Mouse (Mus musculus) bone marrow macrophage, adult 2 months (primary cell): ENCODE data around the gene Usp47. TPM values are rescaled to one million over a fixed set of nuclear protein-coding genes. Genes with fewer than 3 reads are reported as not detected.
"Not testable (repeated sequence)": the region's sequence is repeated elsewhere in the genome, so short reads cannot be mapped to it uniquely, and the experiment has no call there.

Experiments used
- H3K27ac ChIP-seq: 2 replicates; pipeline ENCODE4 v1.5.1; 2012; ENCODE audit warnings: low read depth, low read length; ENCODE audit not compliant: insufficient read depth
- H3K4me1 ChIP-seq: 2 replicates; pipeline ENCODE4 v1.6.1; 2012; ENCODE audit warnings: low read length; ENCODE audit not compliant: control insufficient read depth, insufficient read depth
- H3K4me3 ChIP-seq: 2 replicates; pipeline ENCODE4 v1.5.1; 2012; ENCODE audit warnings: mild to moderate bottlenecking, low read length, moderate library complexity; ENCODE audit not compliant: insufficient read depth
- CTCF ChIP-seq: IDR thresholded peaks from 2 replicates; pipeline ENCODE4 v1.5.1; 2012; ENCODE audit warnings: low read depth, mild to moderate bottlenecking, low read length, moderate library complexity
- POLR2A ChIP-seq: IDR thresholded peaks from 2 replicates; pipeline ENCODE4 v1.6.1; 2012; ENCODE audit warnings: mild to moderate bottlenecking, low read depth, low read length, borderline replicate concordance
- polyA plus RNA-seq: library from polyadenylated mRNA; stranded (reverse); fragments of >200 nt; gene quantifications from 2 replicates; pipeline ENCODE4 v1.2.4, GENCODE M21; 2012; ENCODE audit not compliant: missing spikeins, insufficient read depth, insufficient read length

Usp47 gene
- polyA plus RNA-seq, 1 experiment = 39.2 TPM

DNA sequence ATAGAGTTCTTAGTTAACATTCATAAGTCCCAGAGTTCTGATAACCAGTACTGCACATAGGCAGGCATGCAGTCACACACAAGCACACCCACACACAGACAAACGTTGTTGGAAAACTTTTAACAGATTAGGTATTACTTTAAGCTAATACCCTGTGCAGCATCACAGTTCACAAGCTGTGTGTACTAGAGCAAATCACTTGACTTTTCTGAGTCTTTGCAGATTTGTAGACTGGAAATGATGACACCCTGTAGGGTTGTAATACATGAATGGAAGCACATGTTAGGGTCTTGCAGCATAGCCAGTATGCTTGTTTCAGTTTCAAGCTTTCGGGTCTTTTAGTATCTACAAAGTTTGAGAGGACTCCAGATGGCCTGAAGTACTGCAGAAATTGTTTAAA lies 60.9 kb downstream of the Usp47 start:
- Histone ChIP-seq H3K4me1 (0 out of 2 replicates have a peak, but pooled peaks cover 2% of the 10 kb centered on the region), H3K4me3 (no peak overlapping the region), H3K27ac (no peak overlapping the region)
- TF ChIP-seq POLR2A = no peak
- TF ChIP-seq CTCF = no peak

GRCm38 (mm10) chr7:112085062-112085461 lies 61.8 kb downstream of the Usp47 start:
- no peak overlapping the region for H3K27ac ChIP-seq
- TF ChIP-seq POLR2A = no peak
- peak; percentile 76 for TF ChIP-seq CTCF
- 0 out of 2 replicates have a peak, but pooled peaks cover 2% of the 10 kb centered on the region for H3K4me1 ChIP-seq
- no peak overlapping the region for H3K4me3 ChIP-seq

- H3K4me3 ChIP-seq = no peak overlapping the region
- TF ChIP-seq CTCF = no peak
- no peak for TF ChIP-seq POLR2A
These were observed 62.9 kb downstream of the Usp47 start for GRCm38 (mm10) chr7:112086186-112086585.

DNA sequence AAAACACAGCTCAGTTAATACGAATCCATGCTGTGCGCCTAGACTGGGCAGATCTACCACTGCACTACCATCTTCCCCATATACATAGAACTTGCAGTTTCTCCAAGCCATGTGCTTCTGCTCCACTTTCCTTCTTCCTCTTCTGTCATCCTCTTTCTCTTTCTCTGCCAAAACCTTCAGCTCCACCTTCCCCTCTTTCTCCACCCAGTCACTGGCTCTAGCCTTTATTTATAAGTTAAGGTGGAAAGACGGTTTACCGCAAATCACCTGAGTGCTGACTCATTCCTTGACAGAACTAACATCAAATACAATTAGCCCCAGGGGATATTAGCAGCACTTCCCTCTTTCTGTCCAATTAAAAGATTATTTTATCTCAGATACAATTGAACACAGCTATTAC lies 71.6 kb downstream of the Usp47 start:
- not testable (repeated sequence) for H3K27ac ChIP-seq, H3K4me3 ChIP-seq, H3K4me1 ChIP-seq

More at GRCm38 (mm10) chr7:112086186-112086585, 62.9 kb downstream of the Usp47 start:
- Histone ChIP-seq H3K27ac (no peak overlapping the region), H3K4me1 (0 out of 2 replicates have a peak, but pooled peaks cover 2% of the 10 kb centered on the region)

DNA sequence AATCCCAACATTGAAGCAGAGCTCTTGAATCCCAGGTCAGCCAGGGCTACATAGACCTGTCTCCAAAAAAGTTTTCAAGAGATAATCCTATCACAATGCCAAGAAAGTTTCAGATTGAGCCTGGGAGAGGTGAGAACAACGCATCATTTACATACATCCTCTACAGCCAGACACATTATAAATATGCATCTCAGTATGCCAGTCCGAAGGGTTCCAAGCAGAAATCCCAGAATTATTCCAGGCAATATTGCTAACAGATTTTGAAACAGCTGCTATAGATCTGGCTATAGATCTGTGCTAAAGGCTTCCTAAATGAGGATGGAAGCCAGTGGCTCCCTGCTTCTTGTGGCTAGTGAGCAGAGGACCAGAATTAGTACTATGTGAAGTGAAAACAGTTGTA lies 77.6 kb downstream of the Usp47 start:
- H3K4me3 ChIP-seq = no peak overlapping the region
- peaks cover 17% of the 10 kb centered on the region for H3K4me1 ChIP-seq
- H3K27ac ChIP-seq = no peak overlapping the region
- TF ChIP-seq POLR2A = no peak
- no peak for TF ChIP-seq CTCF

DNA sequence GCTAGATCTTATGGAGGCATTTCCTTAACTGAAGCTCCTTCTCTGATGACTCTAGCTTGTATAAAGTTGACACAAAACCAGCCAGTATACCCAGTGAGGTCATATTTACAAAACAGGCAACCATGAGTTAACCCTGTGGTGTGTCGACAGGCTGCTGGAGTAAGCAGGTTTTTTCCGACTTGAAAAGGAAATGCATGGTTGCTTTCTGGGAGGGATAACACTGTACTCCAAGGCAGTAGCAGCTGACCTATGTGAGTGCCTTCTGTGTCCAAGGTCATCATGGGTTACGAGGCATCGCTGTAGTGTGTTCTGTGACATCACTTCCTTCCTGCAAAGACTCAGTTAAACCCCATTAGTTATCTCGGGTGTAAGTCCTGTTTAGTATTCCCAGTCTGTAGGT lies 79.6 kb downstream of the Usp47 start:
- Histone ChIP-seq H3K27ac (peak overlapping the region; percentile 10; the same call in 1 of the 2 replicates), H3K4me3 (no peak overlapping the region), H3K4me1 (peaks cover 17% of the 10 kb centered on the region)
- no peak for TF ChIP-seq POLR2A
- TF ChIP-seq CTCF = no peak

DNA sequence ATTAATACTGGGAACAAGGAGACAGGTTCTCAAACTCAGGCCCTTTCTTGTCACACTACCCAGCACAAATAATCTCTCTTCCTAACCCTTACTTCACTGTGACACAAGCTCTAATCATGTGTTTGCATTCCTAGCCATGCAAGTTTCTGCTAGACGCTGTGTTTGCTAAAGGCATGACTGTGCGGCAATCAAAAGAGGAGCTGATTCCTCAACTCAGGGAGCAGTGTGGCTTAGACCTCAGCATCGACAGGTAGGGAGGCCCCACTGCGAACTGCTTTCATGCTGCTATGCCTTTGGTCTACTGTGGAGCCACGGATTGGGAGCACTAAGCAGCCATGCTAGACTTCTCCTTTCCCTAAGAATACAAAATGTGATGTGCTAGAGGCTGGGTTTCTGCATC lies 80.5 kb downstream of the Usp47 start:
- Histone ChIP-seq H3K4me3 (no peak overlapping the region), H3K27ac (no peak overlapping the region), H3K4me1 (peaks cover 17% of the 10 kb centered on the region)
- no peak for TF ChIP-seq POLR2A
- TF ChIP-seq CTCF = no peak

- H3K4me1 ChIP-seq = peaks cover 4% of the 10 kb centered on the region
- no peak overlapping the region for H3K4me3 ChIP-seq
- TF ChIP-seq POLR2A = no peak
- TF ChIP-seq CTCF = no peak
- no peak overlapping the region for H3K27ac ChIP-seq
These were observed 85.5 kb downstream of the Usp47 start for GRCm38 (mm10) chr7:112108757-112109156.

DNA sequence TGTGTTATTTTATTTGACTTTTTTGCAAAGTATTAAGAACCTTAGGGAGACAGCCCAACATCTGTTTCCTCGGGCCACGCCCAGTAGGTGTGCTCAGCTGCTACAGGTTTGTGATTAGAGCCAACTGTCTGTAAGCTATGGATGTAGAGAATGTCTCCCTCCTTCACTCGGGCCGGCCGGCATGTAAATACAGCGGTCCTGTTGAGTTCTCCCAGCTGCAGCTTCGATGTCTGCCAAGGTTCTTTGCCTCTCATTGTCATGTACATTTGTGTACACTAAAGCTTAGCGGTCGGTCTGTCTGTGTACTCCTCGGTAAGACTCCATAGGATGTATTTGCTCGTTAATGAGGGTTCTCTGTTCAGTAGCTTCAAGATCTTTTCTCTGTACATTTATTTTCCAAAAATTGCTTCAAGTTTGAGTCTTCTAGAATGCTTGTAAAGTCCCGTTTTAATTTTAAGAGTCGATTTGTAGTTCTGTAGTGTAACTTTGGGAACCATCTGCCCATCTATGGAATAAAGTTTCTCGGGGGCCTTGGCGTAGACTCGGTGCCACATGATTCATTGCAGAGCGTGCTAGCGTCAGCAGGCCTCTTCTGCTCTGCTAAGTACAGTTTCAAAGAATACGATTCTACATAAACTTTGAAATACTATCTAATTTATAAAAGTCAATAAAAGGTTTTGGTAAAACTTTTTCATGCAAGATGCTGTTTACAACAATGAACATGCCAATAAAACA lies 87.5 kb downstream of the Usp47 start:
- no peak for TF ChIP-seq CTCF
- TF ChIP-seq POLR2A = no peak
- H3K4me3 ChIP-seq = no peak overlapping the region
- H3K4me1 ChIP-seq = no peaks in the 10 kb centered on the region
- H3K27ac ChIP-seq = no peak overlapping the region

DNA sequence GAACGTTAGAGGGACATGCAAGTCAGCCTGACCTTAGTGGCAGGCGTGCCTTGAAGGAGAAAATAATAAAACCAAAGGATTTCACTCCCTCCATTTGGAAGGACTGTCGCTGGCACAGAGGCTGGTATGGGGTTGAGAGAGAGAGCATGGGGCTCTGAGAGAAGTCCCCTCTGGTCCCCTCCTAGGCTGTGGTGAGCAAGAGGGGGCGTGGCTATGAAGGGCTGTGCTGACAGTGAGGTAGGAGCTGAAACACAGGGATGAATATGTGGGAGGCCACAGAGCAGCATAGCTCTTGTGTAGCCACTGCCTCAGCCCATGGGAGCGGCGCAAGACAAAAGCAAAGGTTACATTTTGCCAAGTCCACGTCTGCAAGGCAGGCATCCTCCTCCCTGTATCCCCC lies 94.2 kb downstream of the Usp47 start:
- no peaks in the 10 kb centered on the region for H3K4me1 ChIP-seq
- H3K27ac ChIP-seq = no peak overlapping the region
- TF ChIP-seq POLR2A = no peak
- no peak for TF ChIP-seq CTCF

More for the DNA sequence above, 94.2 kb downstream of the Usp47 start:
- H3K4me3 ChIP-seq = no peak overlapping the region
